Mouse (Mus musculus): ENCODE data around the gene Nat8f1. TPM values are rescaled to one million over a fixed set of nuclear protein-coding genes. Genes with fewer than 3 reads are reported as not detected.

Nat8f1 gene
- polyA plus RNA-seq, 1 experiment from 2014 or later: 19.0 TPM

DNA sequence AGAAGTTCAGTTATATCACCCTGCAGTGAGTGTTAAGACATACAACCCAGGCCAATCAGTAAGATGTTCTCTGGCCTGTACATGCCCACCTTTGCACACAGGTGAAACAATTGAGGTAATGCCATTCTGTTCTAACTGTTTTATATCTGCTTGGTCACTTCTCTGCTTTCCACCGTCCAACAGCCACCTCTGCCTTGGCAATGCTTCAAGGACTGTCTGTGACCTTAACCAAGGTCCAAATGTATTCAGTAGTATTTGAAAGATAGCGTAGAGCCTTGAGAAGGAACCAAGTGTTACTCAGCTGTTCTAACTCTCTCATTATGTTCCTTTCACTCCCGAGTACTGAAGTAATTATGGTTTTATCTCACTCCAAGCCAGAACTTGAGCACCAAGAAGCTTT, 52.9 kb downstream of the Nat8f1 start:
- H3K4me2 ChIP-seq (replicated peaks; ENCODE audit: low read depth): no peak overlapping the region
- no peak overlapping the region for H3K9ac ChIP-seq (ENCODE audit: low read depth, low read length)
- H3K36me3 ChIP-seq (ENCODE audit: control insufficient read depth, insufficient read depth): no peaks in the 10 kb centered on the region
- H3K9me3 ChIP-seq (ENCODE audit: control insufficient read depth): no peaks in the 10 kb centered on the region
- H3K4me3 ChIP-seq (ENCODE audit: low read depth, low read length): no peak overlapping the region
- WGBS: 66% methylated on average over 3 of the region's 3 CpGs
- H3K27me3 ChIP-seq (replicated peaks; ENCODE audit: control insufficient read depth, insufficient read depth, low read length): no peaks in the 10 kb centered on the region
- H3K27ac ChIP-seq (ENCODE audit: low read depth, low read length): no peak overlapping the region
- no peak for ATAC-seq
- H3K4me1 ChIP-seq (replicated peaks; ENCODE audit: control insufficient read depth, insufficient read depth, low read length): no peaks in the 10 kb centered on the region
- no peak for TF ChIP-seq CTCF (IDR thresholded peaks at IDR 0.05; ENCODE audit: low read depth)

DNA sequence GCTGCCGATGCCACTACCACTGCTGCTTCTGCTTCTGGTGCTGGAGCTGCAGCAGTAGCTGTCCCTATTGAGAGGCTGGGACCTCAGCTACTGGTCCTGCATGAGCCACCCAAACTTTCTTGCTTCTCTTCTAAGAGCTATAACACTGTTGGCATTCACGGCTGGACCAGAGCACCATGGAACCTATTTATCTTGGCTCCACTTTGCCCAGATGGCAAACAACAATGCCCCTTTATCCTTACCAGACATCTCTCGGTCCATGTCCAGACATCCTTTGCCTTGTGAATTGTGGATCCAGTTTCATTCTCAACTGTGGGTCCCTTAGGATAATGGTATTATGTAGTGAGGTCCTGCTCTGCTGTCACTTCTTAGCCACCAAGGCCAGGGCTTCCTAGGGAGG, 54.2 kb downstream of the Nat8f1 start:
- Histone ChIP-seq H3K36me3 (ENCODE audit: control insufficient read depth, insufficient read depth) (no peaks in the 10 kb centered on the region), H3K9ac (ENCODE audit: low read depth, low read length) (no peak overlapping the region), H3K27ac (ENCODE audit: low read depth, low read length) (no peak overlapping the region), H3K9me3 (ENCODE audit: control insufficient read depth) (no peaks in the 10 kb centered on the region), H3K27me3 (replicated peaks; ENCODE audit: control insufficient read depth, insufficient read depth, low read length) (no peaks in the 10 kb centered on the region), H3K4me2 (replicated peaks; ENCODE audit: low read depth) (no peak overlapping the region), H3K4me3 (ENCODE audit: low read depth, low read length) (no peak overlapping the region), H3K4me1 (replicated peaks; ENCODE audit: control insufficient read depth, insufficient read depth, low read length) (no peaks in the 10 kb centered on the region)
- WGBS: 86% methylated on average over 3 of the region's 3 CpGs
- ATAC-seq: no peak
- no peak for TF ChIP-seq CTCF (IDR thresholded peaks at IDR 0.05; ENCODE audit: low read depth)

Other genes starting within 250 kb of the Nat8f1 start
- gene Nat8f7, start 202.5 kb downstream of the Nat8f1 start, polyA plus RNA-seq (2015; fragmentation: Nextera tagmentation; extraction: Ambion mirVana): 0.38 and 0.40 TPM in 2 replicates
- gene Nat8f3, start 149.9 kb downstream of the Nat8f1 start, polyA plus RNA-seq (2015; fragmentation: Nextera tagmentation; extraction: Ambion mirVana): 0.14 TPM in 1 of 2 replicates, not detected in the other
- 0.18 TPM in 1 of 2 replicates, not detected in the other for gene Nat8f6, start 94.7 kb downstream of the Nat8f1 start, polyA plus RNA-seq (2015; fragmentation: Nextera tagmentation; extraction: Ambion mirVana)
- gene Nat8f5, start 94.7 kb downstream of the Nat8f1 start, polyA plus RNA-seq (2015; fragmentation: Nextera tagmentation; extraction: Ambion mirVana): 7.7 and 10.7 TPM in 2 replicates
- 50.2 and 51.8 TPM in 2 replicates for gene Nat8, start 83.6 kb downstream of the Nat8f1 start, polyA plus RNA-seq (2015; fragmentation: Nextera tagmentation; extraction: Ambion mirVana)
- gene Nat8f2, start 46.5 kb downstream of the Nat8f1 start, polyA plus RNA-seq (2015; fragmentation: Nextera tagmentation; extraction: Ambion mirVana): 0.16 and 0.38 TPM in 2 replicates
- 38.7 and 41.4 TPM in 2 replicates for gene Nat8f4, start 10.8 kb downstream of the Nat8f1 start, polyA plus RNA-seq (2015; fragmentation: Nextera tagmentation; extraction: Ambion mirVana)
- 61.3 and 65.1 TPM in 2 replicates for gene Tprkb, start 3.8 kb downstream of the Nat8f1 start, polyA plus RNA-seq (2015; fragmentation: Nextera tagmentation; extraction: Ambion mirVana)
- 37.1 and 39.9 TPM in 2 replicates for gene Dusp11, start 46.0 kb upstream of the Nat8f1 start, polyA plus RNA-seq (2015; fragmentation: Nextera tagmentation; extraction: Ambion mirVana)
- not detected in 2 replicates for gene Figla, start 100.5 kb upstream of the Nat8f1 start, polyA plus RNA-seq (2015; fragmentation: Nextera tagmentation; extraction: Ambion mirVana)
- 2.0 and 2.1 TPM in 2 replicates for gene Add2, start 113.0 kb upstream of the Nat8f1 start, polyA plus RNA-seq (2015; fragmentation: Nextera tagmentation; extraction: Ambion mirVana)